Mouse (Mus musculus) induced T-regulatory cell, adult 2 months (primary cell): ENCODE measurements around the gene Vgll4.
A peak's percentile ranks its signal among the peaks of the same experiment; 100 is the strongest.

Experiments
- DNase-seq: peaks from one replicate; pipeline ENCODE4 v3.0.0-alpha.2; 2012; ENCODE audit warnings: low read depth

Vgll4 gene

GRCm38 (mm10) chr6:114974331-114974730, 4.5 kb upstream of the Vgll4 start:
- DNase-seq: no peak

DNA sequence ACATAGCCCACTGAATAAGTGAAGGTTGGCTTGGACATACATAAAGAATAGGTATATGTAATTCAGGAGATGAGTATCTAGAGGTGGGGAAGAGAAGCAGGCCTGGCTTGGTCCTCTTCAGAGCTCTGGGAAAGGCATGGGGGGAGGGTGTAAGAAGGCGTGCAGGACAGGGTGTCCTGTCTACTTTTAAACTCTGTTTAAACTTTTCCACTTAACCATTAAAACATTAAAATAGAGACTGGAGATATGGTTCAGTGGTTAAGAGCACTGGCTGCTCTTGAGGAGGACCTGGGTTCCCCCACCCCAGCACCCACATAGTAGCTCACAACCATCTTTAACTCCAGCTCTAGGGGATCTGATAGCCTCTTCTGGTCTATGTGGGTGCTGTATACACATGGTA, 3.2 kb upstream of the Vgll4 start:
- no peak for DNase-seq

- DNase-seq: peak; percentile 57
These were observed 1.1 kb upstream of the Vgll4 start for GRCm38 (mm10) chr6:114970895-114971294.

DNA sequence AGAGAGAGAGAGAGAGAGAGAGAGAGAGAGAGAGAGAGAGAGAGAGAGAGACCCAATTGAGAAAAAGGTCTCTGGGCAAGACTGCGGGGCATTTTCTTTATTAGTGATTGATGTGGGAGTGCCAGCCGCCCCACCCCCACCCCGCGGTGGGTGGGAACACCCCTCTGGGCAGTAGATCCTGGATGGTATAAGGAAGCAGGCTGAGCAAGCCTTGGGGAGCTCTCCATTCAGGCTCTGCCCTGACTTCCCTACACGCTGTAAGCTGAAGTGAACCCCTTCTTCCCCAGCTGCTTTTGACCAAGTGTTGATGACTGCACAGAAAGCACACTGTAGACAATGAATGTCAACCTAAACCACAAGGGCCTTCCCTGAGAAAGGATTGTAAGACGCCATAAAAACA, 592 bp upstream of the Vgll4 start:
- DNase-seq: no peak

- DNase-seq: peak; percentile 62
These were observed 1.2 kb downstream of the Vgll4 start for GRCm38 (mm10) chr6:114968361-114969212.

DNA sequence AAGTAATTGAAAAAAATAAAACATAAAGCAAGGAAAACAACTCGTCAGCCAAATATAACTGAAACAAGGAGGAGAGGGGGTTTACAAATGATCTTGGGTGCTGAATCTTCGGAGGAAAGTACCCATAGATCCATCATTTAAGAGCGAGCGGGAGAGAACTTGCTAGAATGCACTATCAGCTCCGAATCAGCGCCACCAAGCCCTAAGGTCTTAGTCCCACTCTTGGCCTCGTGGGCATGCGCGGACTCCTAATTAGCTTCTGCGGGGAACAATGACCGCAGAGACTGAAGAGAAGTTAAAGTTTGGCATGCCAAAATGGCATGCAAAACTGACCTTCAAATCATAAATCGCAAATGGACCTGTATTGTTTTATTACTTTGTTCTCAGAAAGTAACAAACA, 2.2 kb downstream of the Vgll4 start:
- DNase-seq: peak; percentile 14

DNA sequence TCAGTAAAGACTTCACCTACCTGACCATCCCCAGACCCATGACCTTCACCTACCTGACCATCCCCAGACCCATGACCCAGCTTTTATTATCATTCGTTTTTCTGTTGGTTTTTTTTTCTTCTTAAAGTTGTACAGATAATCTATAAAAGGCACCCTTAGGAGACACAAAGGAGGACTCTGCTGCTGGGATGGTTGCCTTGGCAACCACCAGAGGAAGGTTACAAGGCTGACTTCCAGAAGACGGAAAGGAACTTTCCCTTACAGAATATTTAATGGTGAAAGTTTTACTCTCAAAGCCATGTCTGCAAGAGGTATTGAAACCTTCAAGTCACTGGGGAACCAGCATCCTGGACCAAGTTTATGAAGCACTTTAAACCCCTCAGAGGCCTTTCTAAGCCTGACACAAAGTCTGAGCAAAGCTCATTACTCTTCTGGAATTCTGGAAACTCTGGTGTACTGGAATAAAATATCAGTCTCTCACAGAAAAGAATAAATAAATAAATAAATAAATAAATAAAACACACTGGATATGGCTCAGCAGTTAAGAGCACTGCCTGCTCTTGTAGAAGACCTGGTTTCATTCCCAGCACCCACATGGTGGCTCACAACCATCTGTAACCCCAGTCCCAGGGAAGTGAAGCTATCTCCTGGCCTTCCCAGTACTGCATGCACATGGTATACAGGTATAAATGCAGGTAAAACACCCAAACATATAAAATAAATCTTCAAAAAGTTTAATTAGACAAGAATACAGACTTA, 3.2 kb downstream of the Vgll4 start:
- DNase-seq: no peak

DNA sequence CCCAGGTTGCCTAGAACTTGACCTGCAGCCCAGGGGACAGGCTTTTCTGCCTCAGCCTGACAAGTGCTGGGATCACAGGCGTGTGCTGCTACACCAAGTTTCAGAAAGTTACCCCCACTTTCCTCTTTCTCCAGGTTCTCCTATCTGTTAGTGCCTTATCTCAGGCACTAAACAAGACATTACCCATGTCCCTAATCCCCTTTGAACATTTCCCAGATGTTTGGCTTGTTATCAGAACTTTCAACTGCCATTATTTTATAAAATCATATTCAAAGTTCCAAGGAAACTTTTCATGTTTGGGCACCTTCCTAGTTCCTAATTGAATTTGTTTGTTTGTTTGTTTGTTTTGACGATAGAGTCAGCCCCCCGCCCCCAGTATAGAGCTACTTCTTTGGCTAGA, 4.0 kb downstream of the Vgll4 start:
- DNase-seq: no peak

- DNase-seq: no peak
These were observed 4.4 kb downstream of the Vgll4 start for GRCm38 (mm10) chr6:114965396-114965795.

DNA sequence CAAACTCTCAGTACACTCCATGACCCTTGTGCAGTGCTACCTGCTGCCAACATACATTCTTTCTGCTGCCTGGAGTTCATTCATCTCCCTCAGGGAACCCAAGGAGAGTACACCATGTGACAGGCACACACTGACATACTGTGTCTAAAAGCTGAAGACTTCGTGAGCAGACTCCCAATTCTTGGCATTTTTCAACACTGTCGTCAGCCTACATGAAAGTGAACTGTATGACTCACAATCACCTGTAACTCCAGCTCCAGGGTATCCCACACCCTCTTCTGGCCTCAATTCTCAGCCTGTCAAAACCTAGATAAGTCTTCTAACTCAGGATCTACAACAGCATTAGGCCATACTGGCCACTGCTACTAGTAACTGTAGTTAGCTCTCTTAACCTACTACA, 5.6 kb downstream of the Vgll4 start:
- no peak for DNase-seq

GRCm38 (mm10) chr6:114963636-114964035, 6.2 kb downstream of the Vgll4 start:
- no peak for DNase-seq

DNA sequence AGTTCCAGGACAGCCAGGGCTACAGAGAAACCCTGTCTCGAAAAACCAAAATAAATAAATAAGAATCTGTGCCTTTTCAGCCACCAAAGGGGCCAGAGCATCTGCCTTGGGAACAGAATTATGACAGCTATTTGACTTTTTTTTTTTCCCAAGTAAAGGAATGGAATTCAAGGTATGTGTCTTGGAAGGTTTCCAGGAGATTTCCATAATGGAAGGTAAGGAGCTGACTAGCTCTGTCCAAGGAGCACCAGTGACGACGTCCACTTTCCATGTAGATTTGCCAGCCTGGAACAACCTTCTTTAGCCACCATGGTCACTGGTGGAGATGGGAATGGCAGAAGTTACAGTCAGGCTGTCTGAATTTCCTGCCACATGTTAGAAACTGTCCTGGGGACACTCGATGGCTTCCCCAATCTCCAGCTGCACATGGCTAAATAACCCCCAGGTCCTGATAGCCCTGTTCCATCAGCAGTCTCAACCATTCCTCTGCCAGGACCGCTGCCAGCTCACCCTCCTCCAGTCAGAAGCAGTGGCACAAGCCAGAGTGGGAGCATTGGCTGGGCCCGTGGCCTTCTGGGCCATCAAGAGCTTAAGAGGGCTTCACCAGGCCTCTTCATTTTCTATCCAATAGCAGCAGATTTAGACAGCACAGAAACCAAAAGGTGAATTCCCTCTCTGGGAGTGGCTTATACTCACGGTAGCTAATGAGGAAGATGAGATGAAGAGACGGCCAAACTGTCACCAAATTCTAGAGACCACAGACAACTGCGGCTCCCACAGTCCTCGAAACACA, 8.3 kb downstream of the Vgll4 start:
- no peak for DNase-seq

DNA sequence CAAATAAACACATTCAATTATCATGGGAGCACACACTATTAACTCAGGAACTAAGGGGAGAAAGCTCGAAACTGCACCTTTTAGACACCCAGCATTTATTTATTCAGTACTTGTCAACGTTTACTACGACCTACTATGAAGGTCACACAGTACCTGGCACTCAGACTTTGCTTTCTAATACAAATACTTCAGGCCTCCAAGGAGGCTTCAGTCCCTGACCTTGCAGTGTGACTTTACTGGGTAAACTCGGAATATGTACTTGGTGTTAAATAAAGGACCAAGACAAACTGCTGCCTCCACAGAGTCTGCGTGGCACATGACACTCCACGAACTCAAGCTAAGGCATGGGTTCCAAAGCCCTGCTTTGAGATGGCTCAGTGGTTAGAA, 10.8 kb downstream of the Vgll4 start:
- DNase-seq: no peak

DNA sequence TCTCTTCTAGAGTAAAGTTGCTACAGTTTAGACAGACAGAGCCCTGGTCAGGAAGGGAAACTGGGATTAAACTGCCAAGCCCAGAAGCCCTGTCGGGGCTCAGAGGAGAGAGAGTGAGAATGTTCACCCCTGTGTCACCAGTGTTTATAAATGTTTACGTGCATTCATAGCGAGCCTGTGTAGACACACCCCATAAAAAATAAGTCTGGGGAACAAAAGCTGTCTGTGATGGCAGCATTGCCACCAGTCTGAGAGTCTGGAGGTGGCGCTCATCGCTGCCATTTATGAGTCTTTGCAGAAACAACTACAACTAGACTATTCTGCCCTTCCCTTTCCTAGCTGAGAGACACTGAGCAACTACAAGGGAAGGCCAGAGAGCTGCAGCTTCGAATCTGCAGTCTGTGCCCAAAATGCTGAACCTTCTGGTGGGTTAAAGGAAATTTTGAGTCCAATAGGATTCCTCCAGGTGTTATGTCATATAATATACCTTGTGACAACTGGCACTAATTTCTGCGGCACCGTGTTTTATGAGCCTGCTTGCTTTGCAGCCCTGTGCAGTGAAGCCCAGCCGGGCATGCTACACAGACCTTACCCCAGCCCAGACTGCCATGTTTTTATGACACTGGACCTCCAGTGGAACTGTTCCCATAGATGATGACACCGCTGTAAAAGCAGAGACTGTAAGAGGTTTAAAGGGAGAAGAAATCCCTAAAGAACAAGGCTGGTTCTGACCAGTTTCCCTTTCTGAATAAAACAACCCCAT, 11.4 kb downstream of the Vgll4 start:
- DNase-seq: no peak

GRCm38 (mm10) chr6:114957756-114958155, 12.0 kb downstream of the Vgll4 start:
- no peak for DNase-seq

- no peak for DNase-seq
These were observed 15.3 kb downstream of the Vgll4 start for GRCm38 (mm10) chr6:114954496-114954895.

DNA sequence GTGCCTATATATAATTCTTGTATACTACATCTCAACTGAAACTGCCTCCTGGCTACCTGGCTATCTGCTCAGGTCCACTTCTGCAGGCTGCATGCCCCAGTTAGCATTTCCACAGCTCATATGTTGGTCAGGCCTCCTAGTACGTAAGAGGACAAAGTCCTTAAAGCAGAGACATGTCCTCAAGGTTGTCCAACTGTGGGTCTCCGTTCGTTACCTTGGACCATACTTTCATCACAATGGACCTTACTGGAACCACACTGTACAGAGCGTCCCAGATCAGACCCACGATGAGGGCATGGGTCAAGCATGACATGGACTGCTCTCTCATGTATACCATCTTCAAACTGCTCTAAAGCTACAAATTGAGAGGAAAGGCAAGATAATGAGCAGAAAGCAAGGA, 16.2 kb downstream of the Vgll4 start:
- no peak for DNase-seq

DNA sequence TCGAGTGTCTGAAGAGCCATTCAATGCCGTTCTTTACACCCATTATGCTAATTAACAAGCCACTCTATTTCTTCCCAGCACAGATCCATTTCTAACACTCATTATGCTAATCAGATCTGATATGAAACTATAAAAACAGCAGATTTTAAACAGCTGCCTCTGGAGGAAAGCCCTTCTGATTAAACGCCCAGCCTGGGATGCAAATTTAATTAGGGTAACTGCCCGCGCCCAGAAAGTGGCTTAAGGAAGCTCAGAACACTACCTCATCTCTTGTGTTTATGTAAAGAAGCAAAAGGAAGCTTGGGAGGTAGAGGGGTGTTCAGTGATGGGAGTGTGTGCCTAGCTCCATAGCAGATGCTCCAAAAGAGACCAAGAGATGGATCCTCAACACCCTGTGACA, 17.4 kb downstream of the Vgll4 start:
- no peak for DNase-seq

GRCm38 (mm10) chr6:114944456-114945438, 25.0 kb downstream of the Vgll4 start:
- no peak for DNase-seq

- no peak for DNase-seq
These were observed 28.5 kb downstream of the Vgll4 start for GRCm38 (mm10) chr6:114941201-114941849.
